Mouse (Mus musculus) urinary bladder, adult 2 months (tissue): Measurements from ENCODE around the gene Manea. TPM values are rescaled to one million over a fixed set of nuclear protein-coding genes. Genes with fewer than 3 reads are reported as not detected.
"Not testable (repeated sequence)": the region's sequence is repeated elsewhere in the genome, so short reads cannot be mapped to it uniquely, and the experiment has no call there.

Experiments
- DNase-seq: peaks from one replicate; pipeline ENCODE4 v3.0.0; 2022; ENCODE audit warnings: low spot score
- polyA plus RNA-seq: library from polyadenylated mRNA; depleted of rRNA; stranded (reverse); fragments of >200 nt; gene quantifications from 2 replicates; pipeline ENCODE4 v1.2.3, GENCODE M21; 2012; rRNA removed

Gene Manea
- 10.2 and 11.0 TPM in 2 replicates for polyA plus RNA-seq

DNA sequence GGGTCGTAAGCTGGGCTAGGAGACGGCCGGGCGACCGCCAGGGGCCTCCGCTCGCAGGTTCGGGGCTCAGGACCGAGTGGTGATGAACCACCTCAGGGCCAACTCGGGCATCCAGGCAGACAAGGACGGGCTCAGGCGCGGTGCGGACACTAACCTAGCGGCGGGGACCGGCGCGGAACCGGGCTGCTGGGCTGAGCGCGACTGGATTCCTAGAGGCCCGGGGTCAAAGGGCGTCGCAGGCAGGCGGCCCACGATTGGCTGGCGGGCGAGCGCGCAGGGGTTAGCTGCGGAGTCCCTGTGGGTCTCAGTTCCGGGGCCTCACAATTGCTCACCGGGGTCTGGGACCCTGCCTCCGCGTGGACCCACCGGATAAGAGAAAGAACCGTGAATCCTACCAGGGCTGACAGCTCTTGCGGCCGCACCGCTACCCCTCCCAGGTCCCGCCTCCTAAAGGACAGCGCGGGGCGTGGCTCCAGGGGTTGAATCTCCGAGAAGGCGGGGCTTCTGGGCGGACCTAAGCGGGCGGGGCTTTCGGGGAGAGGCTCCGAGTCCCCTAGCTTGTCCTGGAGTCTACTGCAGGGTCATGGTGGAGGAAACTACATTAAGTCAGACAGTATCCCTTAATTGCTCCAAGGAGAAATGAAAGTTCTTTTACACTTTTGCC lies at the start of gene Manea:
Manea (minus strand) TSS at position 449 of the 664 bp plus-strand sequence.
- DNase-seq = peak; percentile 78

DNA sequence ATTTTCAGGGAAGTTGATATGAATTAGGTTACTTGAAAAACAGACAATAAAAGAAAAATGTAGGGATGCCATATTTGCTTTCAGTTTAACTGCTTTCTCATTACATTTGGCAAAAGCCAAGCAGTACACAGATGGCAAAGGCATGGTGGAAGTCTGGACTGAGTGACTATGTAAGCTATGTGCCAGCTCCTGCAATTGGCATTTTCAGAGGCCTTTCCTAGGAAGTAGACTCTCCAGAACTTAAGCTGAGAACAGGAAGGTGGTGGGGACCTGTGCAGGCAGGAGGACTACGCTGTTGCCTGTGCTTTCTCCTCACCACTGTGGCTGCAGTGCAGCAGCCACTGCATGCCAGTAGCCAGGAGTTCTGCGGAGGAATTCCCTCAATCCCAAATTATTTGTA lies 7.9 kb upstream of the Manea start:
- no peak for DNase-seq

DNA sequence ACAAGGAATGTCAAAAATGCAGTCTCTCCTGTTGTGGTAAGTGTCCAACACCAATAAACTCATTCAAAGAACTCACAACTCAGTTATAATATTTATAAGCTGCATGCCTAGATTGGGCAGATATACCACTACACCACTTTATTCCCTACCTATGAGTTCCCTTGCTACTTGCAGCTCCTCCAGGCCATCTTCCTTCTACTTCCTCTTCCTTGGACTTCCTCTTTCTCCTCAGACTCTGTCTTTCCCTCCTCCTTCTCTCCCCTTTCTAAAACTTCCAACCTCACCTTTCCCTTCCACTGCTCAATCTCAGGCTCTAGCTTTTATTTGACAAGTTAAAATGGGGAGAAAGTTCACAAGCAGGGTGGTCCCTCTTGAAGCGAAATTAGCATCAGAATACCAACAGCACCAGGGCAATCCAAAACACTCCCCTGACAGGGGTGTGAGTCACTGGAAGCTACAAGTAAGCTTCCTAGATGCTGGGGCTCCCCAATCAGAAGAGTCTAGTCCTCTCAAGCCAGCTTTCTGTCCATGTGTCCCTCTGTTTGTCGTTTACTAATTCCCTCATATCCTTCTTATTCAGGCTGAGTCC lies 7.0 kb upstream of the Manea start:
- no peak for DNase-seq

DNA sequence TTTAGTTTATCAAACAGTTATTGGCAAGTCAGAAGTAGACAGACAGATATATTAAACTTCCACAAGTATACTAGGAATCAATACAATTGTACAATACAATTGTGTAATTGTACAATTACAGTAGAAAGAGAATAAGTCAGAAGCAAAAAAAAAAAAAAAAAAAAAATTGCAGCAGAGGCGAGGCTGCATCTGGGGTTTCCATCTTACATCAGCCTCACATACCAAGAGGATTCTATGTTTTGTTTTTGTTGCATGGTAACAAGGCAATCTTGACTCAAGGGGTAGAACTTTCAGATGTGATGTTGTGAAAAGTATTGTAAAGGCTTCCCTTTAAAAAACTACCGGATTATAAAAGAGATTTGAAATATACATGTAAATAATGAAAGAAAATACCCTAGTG lies 548 bp upstream of the Manea start:
- no peak for DNase-seq

DNA sequence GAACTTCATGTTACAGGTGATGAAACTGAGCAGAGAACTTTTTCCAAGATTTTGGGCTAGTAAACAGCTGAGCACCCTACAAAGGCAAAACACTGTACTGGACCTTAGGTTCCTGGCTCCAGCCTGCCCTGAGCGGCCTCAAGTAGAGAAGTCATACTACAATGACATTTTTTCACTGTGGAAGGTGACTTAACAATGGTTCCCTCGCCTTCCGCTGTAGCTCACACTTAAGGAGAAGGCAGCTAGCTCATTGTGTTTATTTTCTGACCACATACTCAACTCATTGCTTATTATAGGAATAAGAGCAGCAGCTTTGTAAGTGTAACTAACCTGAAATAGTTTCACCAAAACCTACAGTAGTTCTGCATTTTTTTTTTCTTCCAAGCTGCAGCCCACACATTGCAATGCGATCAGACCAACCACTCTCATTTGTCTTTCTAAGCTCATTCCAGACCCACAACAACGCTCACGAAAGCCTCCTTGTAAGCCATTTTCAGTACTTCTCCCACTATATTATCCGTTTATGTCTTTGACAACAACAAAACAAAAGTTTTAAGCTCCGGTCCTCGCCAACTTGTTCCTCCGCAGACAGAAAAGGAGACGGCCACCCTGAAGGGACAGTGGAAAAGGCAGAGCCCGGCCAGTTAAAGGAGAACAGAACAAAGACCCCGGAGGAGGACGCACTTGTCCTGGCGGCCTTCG lies 799 bp downstream of the Manea start:
- no peak for DNase-seq

DNA sequence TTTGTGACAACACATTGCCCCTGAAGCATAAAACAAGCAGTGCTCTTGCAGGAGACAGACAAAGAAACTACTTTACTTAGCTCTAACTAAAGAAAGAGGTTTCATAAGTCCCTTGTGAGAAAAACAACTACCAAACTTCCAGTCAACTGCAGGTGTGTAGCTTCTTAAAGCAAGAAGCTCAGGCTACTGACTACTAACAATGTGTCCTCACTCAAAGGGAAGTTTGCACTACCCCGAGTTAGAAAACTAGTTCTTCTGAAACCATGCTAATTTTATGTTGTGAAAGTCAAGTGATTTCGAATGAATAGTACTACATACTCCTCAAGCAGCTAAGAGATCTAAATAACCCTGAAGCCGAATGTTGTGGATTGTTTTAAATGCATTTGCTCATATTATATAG lies 1.6 kb downstream of the Manea start:
- DNase-seq = no peak

DNA sequence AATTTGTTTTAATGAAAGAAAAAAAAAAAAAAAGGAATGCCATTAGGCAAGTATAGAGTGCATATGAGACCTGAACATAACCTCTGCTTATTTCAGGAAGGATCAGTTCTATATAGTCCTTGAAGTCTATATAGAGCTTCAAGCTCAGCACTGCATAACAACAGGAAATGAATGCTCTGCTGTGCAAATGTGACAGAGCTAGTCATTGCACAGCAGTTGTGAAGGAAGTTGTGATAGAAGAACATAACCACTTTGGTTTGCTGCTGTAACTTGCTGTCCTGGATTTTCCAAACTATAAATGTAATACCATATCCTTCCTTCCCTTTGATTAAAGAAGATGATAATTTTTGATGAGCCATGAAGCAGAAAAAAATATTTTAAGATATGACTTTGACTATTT lies 4.3 kb downstream of the Manea start:
- DNase-seq = no peak

DNA sequence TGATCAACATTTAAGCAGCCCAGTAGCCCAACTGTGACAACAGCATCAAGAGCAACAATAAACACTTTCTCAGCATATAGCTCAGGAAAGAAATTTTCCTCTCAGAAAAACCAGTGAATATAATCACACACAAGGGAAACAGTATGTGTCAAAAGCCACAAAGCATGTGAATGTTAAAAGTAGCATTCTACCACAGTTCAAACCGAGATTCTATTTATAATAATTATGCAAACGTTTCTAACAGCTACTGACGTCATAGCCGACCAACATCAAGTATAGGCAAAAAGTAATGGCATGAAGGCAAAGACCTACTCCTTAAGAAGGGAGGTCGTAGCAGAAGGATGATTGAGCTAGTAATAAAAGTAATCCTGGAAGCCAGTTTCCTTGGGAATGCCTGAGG lies 8.1 kb downstream of the Manea start:
- DNase-seq = no peak

DNA sequence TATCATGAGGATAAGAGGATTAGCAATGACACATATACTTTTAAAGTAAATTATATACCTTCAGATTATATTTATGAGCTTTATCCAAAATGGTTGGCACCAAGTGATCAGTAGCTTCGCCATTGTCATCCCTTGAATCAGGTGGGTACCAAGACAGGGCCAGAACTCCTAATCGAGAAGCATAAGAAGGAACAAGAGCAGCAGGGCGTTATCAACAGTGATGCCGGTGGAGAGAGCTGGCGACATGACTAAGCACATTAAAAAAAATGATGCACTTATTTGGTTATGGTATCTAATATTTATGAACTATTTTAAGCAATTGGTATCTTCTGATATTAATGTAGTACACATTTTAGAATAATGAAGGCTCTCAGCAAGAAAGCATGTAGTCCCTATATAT lies 10.1 kb downstream of the Manea start:
- DNase-seq = no peak

DNA sequence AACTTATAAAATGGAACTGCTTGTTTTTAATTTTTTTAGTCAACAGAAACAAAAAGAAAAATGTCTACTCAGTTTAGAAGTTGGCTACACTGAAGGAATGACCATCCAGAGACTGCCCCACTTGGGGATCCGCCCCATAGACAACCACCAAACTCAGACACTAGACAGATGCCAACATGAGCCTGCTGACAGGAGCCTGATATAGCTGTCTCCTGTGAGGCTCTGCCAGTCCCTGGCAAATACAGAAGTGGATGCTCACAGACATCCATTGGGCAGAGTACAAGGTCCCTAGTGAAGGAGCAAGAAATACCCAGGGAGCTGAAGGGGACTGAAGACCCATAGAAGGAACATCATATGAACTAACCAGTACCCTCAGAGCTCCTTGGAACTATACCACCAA lies 42.0 kb downstream of the Manea start:
- DNase-seq = not testable (repeated sequence)

DNA sequence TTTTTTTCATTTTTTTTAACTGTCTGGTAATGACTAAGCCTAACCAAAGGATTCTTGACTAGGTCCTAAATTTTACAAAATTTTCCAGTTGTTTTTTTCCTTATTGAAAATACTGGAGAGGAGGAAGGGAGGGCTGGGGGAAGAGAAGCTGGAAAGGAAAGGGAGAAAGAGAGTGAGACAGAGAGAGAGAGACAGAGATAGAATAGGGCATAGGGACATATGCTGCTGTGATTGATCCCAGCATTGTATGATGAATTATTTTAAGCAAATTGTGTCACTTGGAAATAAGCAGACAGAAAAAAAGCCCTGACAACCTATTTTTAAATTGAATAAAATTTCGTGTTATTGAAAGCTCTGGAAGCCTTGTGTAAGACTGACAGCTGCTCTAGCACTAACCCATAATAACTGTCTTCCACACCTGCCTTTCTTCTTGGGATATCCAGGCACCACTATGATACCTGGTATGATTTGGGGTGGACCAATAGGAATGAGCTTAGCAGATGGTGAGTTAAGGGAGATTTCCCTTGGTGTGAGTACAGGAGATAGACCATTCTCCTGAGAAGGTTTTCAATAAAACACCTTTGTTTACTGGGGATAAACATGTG lies 69.5 kb downstream of the Manea start:
- no peak for DNase-seq

DNA sequence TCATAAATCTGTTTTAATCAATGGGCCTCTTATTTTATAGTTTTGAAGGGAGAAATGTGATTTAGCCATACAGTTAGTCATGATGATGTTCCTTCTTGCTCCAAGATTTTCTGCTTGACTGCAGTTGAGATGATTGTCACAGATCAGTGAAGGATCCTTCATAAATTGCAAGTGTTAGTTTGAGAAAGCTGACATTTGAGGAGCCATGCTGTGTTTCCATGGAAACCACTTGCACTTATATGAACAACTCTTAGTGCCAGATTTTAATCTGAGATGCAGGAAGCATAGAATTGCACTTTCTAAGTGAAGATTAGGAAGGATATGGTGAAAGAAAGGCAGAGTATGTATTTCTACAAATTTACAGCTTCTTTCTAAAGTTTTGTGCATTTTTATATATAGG lies 70.4 kb downstream of the Manea start:
- no peak for DNase-seq

DNA sequence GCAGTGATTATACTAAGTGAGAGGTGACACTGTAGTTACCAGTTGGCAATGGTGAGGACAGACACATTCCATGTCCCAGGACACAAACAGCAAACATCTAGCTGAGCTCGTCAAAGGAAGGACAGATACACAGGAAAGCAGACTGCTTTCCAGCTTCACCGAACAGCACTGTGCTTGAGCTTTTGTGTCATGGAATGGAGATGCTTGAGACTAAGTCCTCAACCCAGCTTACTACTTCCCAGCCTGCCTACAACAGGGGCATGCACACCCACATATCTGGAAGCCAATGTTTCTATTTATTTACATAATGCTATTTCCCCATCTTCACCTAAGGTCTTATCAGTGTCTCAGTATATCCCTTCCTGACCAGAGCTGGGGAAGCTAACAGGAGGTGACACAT lies 70.9 kb downstream of the Manea start:
- no peak for DNase-seq
